ENCODE assay signal across 18 mouse cellular contexts in genomic region chr3:152515959-152516358, GRCm38 (mm10).
A peak's percentile ranks its signal among the peaks of the same experiment; 100 is the strongest.
DNase-seq lines count a peak whose midpoint lies in the region; ATAC-seq lines count a peak whose summit lies in the region.
"Had no signal": no experiment of that assay in that cellular context is flagged by ENCODE, and none has a peak within 500 bp of the region (broad histone marks: within the 10 kb centered on the region; RNA-seq: fewer than 3 reads in every experiment).

No protein-coding gene starts in this region.

- no peak overlapping the region for H3K4me2 ChIP-seq in forebrain, embryonic 12.5 days
- H3K4me2 ChIP-seq in forebrain, embryonic 16.5 days (ENCODE audit: low read length), result no peak overlapping the region
- no peak overlapping the region for H3K4me2 ChIP-seq in midbrain, embryonic 12.5 days (replicated peaks)
- H3K4me2 ChIP-seq in neural tube, embryonic 14.5 days (ENCODE audit: low read depth, low read length), result no peak overlapping the region
- H3K4me2 ChIP-seq: heart, embryonic 12.5 days; liver, embryonic 15.5 days; stomach, embryonic 15.5 days had no signal

- no peak for ATAC-seq in forebrain, embryonic 12.5 days (ENCODE audit: low FRiP score)
- ATAC-seq in forebrain, embryonic 16.5 days, result peak; percentile 46; the same call in 1 of the 2 replicates
- peak; percentile 49; the same call in 1 of the 2 replicates for ATAC-seq in midbrain, embryonic 12.5 days (ENCODE audit: low FRiP score, low read depth)
- ATAC-seq in neural tube, embryonic 14.5 days (ENCODE audit: low read depth), result peak; percentile 58; the same call in 1 of the 2 replicates
- ATAC-seq: intestine, embryonic 16.5 days; lung, postnatal 0 days had no signal

- peak overlapping the region; percentile 63; the same call in 1 of the 2 replicates for H3K27ac ChIP-seq in forebrain, embryonic 10.5 days
- H3K27ac ChIP-seq in forebrain, embryonic 12.5 days, result no peak overlapping the region
- H3K27ac ChIP-seq in forebrain, embryonic 16.5 days (ENCODE audit: low read length), result peak overlapping the region; percentile 51
- no peak overlapping the region; the same call in 1 of the 2 replicates for H3K27ac ChIP-seq in midbrain, embryonic 12.5 days (replicated peaks)
- peak overlapping the region; percentile 44; the same call in 1 of the 2 replicates for H3K27ac ChIP-seq in neural tube, embryonic 14.5 days (ENCODE audit: low read depth, low read length)
- H3K27ac ChIP-seq: liver, embryonic 15.5 days; stomach, embryonic 15.5 days had no signal

- H3K4me3 ChIP-seq in forebrain, embryonic 10.5 days, result no peak overlapping the region
- H3K4me3 ChIP-seq in forebrain, embryonic 12.5 days (replicated peaks), result no peak overlapping the region
- no peak overlapping the region for H3K4me3 ChIP-seq in forebrain, embryonic 16.5 days (replicated peaks; ENCODE audit: low read length)
- H3K4me3 ChIP-seq in midbrain, embryonic 12.5 days, result no peak overlapping the region
- no peak overlapping the region for H3K4me3 ChIP-seq in neural tube, embryonic 14.5 days (ENCODE audit: low read depth, low read length)
- H3K4me3 ChIP-seq: erythroblast, embryonic 14.5 days; heart, embryonic 12.5 days; liver, embryonic 15.5 days; myocyte; stomach, embryonic 15.5 days had no signal

- H3K27me3 ChIP-seq in forebrain, embryonic 10.5 days (ENCODE audit: poor library complexity, severe bottlenecking), result no peaks in the 10 kb centered on the region
- no peaks in the 10 kb centered on the region for H3K27me3 ChIP-seq in forebrain, embryonic 12.5 days
- H3K27me3 ChIP-seq in forebrain, embryonic 16.5 days (replicated peaks; ENCODE audit: control insufficient read depth, insufficient read depth, low read length), result no peaks in the 10 kb centered on the region
- H3K27me3 ChIP-seq in midbrain, embryonic 12.5 days, result no peaks in the 10 kb centered on the region; the same call in 1 of the 2 replicates
- no peaks in the 10 kb centered on the region for H3K27me3 ChIP-seq in neural tube, embryonic 14.5 days (ENCODE audit: control insufficient read depth, insufficient read depth, low read length)
- H3K27me3 ChIP-seq: liver, embryonic 15.5 days; stomach, embryonic 15.5 days had no signal

- H3K36me3 ChIP-seq in forebrain, embryonic 10.5 days (replicated peaks), result no peaks in the 10 kb centered on the region
- H3K36me3 ChIP-seq in forebrain, embryonic 12.5 days (replicated peaks), result no peaks in the 10 kb centered on the region
- no peaks in the 10 kb centered on the region for H3K36me3 ChIP-seq in forebrain, embryonic 16.5 days (ENCODE audit: control insufficient read depth, insufficient read depth)
- H3K36me3 ChIP-seq in midbrain, embryonic 12.5 days, result no peaks in the 10 kb centered on the region
- no peaks in the 10 kb centered on the region for H3K36me3 ChIP-seq in neural tube, embryonic 14.5 days (ENCODE audit: control insufficient read depth, insufficient read depth, low read length)
- H3K36me3 ChIP-seq: heart, embryonic 12.5 days; liver, embryonic 15.5 days; stomach, embryonic 15.5 days had no signal

- H3K9me3 ChIP-seq in forebrain, embryonic 10.5 days, result no peaks in the 10 kb centered on the region
- no peaks in the 10 kb centered on the region for H3K9me3 ChIP-seq in forebrain, embryonic 12.5 days
- no peaks in the 10 kb centered on the region for H3K9me3 ChIP-seq in forebrain, embryonic 16.5 days (ENCODE audit: control insufficient read depth, low read length)
- H3K9me3 ChIP-seq in midbrain, embryonic 12.5 days, result no peaks in the 10 kb centered on the region
- H3K9me3 ChIP-seq in neural tube, embryonic 14.5 days (ENCODE audit: control insufficient read depth, low read length), result no peaks in the 10 kb centered on the region
- H3K9me3 ChIP-seq: heart, embryonic 12.5 days; liver, embryonic 15.5 days; stomach, embryonic 15.5 days had no signal

- peaks cover 34% of the 10 kb centered on the region for H3K4me1 ChIP-seq in forebrain, embryonic 10.5 days
- H3K4me1 ChIP-seq in forebrain, embryonic 12.5 days, result peaks cover 7% of the 10 kb centered on the region
- peaks cover 6% of the 10 kb centered on the region for H3K4me1 ChIP-seq in forebrain, embryonic 16.5 days (replicated peaks; ENCODE audit: control insufficient read depth, insufficient read depth, low read length)
- H3K4me1 ChIP-seq in midbrain, embryonic 12.5 days, result peaks cover 7% of the 10 kb centered on the region; the same call in 1 of the 2 replicates
- no peaks in the 10 kb centered on the region for H3K4me1 ChIP-seq in neural tube, embryonic 14.5 days (ENCODE audit: control insufficient read depth, insufficient read depth, low read length)
- H3K4me1 ChIP-seq: liver, embryonic 15.5 days had no signal

- intact Hi-C loops in left cerebral cortex, postnatal 10 days (cut with DNase I), result no loop called here

- peak; percentile 28 for DNase-seq in forebrain, embryonic 10.5 days (ENCODE audit: extremely low spot score, low spot score)
- DNase-seq in heart, adult 9 months (ENCODE audit: low spot score in 2 of 2), result no peak
- DNase-seq in cerebellum, adult 11 months, result no peak
- no peak for DNase-seq in left cerebral cortex, postnatal 10 days (ENCODE audit: extremely low spot score in 1 of 2, low spot score in 2 of 2)
- DNase-seq: cerebellum, postnatal 36 days; heart, postnatal 36 days; kidney, postnatal 10 days had no signal

- no peak overlapping the region for H3K9ac ChIP-seq in forebrain, embryonic 12.5 days
- no peak overlapping the region for H3K9ac ChIP-seq in forebrain, embryonic 16.5 days (replicated peaks; ENCODE audit: low read depth, low read length)
- H3K9ac ChIP-seq in midbrain, embryonic 12.5 days (replicated peaks), result no peak overlapping the region
- no peak overlapping the region for H3K9ac ChIP-seq in neural tube, embryonic 14.5 days (replicated peaks; ENCODE audit: low read depth, low read length)
- H3K9ac ChIP-seq: heart, embryonic 12.5 days; liver, embryonic 15.5 days; stomach, embryonic 15.5 days had no signal

- WGBS in forebrain, embryonic 10.5 days, result 41% methylated on average over 6 of the region's 6 CpGs
- WGBS in forebrain, embryonic 12.5 days, result 25% methylated on average over 6 of the region's 6 CpGs
- WGBS in forebrain, embryonic 16.5 days, result 11% methylated on average over 6 of the region's 6 CpGs
- 21% methylated on average over 6 of the region's 6 CpGs for WGBS in midbrain, embryonic 12.5 days
- WGBS in neural tube, embryonic 14.5 days, result 15% methylated on average over 6 of the region's 6 CpGs

Comparison
In these comparisons a context has a peak if more than half of its experiments do, and no peak if none do; other contexts are left out.
1. H3K27ac ChIP-seq: peak in forebrain, embryonic 10.5 days (single experiment), forebrain, embryonic 16.5 days (single experiment) and neural tube, embryonic 14.5 days (single experiment); none in forebrain, embryonic 12.5 days (single experiment) and midbrain, embryonic 12.5 days (single experiment).